Mouse (Mus musculus) brain, adult 2 months (tissue): ENCODE results near the gene Phf23.
"Not testable (repeated sequence)": the region's sequence is repeated elsewhere in the genome, so short reads cannot be mapped to it uniquely, and the experiment has no call there.

ENCODE experiments used
- DNase-seq: peaks from one replicate; pipeline ENCODE4 v3.0.0; 2011; ENCODE audit warnings: low read depth, low spot score

Phf23 gene

DNA sequence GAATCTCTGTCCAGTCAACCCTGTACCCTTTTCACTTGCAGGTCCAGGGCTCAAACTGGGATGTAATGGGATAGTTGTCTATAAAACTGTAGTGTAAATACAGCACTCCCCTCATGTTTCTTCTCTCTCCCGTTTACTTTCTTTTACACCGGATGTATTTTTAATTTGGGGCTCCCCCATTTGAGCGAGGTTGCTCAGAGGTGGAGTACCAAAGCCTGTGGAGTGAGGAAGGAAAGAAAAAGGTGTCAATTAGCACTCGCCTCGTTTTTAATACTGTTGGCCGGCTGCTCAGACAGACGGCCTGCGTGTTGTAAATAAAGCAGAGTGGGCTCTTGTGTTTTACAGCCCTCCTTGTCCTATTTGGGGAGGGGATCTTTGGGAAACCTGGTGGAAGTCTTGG, 4.1 kb downstream of the Phf23 start:
- no peak for DNase-seq

DNA sequence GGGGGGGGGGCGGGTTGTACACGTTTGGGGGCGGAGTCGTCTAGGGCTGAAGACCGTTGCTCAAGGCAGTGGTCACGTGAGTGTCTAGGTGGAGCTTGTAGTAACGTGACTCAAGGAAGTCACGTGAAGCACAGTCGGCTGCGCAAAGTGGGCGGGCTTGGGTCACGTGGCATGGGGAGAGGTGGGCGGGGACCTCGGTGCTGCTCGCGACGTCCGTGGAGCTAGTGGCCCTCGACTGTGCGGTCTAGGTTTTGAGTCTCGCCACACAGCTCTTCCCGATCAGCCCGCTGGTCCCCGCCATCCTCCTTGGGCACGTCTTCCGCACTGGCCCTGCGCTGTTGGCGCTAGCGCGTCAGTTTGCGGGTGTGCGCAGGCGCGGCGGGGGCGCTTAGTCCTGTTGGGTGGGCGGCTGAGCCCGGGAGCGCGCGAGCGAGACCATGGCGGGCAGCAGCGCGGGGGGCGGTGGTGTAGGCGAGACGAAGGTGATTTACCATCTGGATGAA, 4.9 kb downstream of the Phf23 start, which contains the start of gene Dvl2:
Gene Dvl2 (plus strand): TSS at position 200 of the 503 bp plus-strand sequence.
- peak; percentile 99 for DNase-seq

DNA sequence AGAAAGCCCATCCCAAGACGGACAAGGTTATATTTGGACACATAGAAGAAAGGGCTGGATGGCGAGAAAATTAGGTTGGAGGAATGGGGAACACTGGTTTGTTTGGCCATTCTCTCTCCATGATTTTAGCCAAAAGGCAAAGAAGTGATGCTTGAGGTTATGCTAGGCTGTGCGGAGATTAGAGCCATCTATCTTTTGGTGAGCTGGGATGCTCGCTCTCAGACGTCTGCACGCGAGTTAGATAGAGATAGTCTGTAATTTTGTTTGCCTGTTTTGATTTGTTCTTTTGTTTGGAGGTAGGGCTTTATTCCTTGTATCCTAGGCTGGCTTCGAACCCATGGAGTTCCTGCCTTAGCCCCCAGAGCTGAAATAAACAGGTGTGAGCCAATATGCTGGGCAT, 5.6 kb downstream of the Phf23 start:
- DNase-seq = no peak

DNA sequence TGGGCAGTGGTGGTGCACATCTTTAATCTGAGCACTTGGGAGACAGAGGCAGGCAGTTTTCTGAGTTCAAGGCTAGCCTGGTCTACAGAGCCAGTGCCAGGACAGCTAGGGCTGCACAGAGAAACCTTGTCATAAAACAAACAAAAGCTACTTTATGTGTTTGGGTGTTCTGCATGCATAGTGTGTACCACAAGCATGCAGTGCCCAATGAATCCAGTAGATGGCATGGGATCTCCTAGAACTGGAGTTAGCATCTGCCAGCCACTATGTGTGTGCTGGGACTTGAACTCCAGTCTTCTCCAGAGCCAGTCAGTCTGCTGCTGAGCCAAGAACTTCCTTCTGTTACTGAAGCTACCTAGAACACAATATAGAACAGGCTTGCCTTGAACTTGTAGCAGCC, 6.3 kb downstream of the Phf23 start:
- DNase-seq = no peak

DNA sequence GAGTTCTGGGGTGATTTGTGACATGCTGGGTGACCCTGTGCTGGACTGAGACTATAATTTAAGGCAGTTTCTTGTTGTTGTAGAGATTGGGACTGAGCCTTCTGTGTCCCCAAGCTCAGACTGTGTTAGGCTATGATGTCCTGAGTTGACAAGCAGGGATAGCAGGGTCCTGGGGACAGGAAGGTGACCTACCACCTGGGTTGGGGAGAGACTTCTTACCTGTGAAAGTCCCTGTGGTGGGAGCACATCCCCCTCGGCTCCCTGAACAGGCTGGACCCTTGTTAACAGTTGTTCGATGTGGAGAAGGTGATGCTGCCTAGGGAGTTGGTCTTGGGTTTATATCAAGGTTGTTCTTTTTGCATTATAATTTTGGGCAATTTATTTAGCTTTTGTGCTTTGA, 6.9 kb downstream of the Phf23 start:
- no peak for DNase-seq

DNA sequence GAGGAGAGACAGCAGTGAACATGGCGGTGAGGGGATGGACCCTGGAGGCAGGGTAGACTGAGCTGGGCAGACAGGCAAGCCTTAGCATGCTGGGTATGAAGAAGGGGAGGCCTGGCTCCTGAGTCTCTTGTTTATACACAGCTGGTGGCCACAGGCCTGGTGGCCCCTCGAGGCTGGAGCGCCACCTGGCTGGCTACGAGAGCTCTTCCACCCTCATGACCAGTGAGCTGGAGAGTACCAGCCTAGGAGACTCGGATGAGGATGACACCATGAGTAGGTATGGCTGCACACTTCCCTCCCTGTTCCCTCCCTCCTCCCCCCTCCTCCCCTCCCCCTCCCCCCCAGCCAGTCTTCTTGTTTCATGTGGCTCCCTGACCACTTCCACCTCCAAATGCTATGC, 9.9 kb downstream of the Phf23 start:
- DNase-seq = no peak

DNA sequence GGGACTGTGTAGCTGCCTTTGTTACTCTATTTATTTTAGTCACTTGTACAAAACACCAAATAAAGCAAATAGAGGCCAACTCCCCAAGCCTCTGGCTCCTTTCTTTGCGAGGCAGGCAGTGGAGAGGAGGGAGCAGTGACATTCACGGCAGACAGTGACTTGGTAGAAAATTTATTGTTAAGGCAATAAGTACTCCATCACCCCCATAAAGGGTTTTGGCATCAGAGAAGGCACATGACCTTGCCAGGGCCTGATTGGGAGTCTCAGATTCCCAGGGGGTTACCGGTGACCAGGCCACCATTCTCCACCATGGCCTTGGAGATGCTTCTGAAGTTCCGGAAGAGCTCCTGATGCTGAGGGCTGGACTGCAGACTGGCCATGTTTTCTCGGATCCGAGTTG, 14.5 kb downstream of the Phf23 start:
- DNase-seq = no peak

DNA sequence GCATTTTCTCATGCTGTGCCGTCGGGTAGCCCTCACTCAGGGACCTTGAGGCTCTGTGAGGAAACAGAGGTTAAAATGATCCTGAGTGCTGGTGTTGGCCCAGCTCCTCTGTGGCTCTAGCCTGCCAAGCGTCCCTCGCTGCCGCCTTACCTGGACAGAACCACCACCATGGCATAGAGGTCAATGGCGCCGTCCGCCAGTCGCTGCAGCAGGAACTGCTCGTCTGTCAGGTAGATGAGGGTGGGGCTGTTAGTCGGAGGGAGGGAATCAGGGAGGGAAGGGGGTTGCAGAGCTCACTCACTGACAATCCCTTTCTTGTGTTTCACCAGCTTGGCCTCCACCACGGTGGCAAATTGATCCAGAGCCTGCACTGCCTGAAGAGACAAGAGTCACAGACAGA, 15.0 kb downstream of the Phf23 start:
- no peak for DNase-seq

DNA sequence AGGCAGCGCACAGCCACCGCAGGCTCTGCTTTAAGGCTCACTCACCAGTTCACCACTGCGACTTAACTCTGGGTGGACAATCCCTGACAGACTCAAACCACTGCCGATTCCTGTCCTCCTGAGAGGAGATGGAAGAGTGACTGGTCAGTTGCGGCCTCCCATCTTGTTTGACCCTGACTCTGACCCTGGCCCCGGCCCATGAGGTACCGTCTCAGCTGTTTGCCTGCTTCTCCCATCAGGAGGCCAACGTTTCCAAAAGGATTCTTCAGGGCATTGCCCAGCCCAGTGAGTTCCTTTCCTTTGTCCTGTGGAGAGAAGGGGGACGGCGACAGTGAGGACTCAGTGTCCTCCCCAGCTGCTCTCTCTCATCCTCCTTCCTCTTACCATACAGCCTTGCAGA, 15.4 kb downstream of the Phf23 start:
- DNase-seq = no peak

DNA sequence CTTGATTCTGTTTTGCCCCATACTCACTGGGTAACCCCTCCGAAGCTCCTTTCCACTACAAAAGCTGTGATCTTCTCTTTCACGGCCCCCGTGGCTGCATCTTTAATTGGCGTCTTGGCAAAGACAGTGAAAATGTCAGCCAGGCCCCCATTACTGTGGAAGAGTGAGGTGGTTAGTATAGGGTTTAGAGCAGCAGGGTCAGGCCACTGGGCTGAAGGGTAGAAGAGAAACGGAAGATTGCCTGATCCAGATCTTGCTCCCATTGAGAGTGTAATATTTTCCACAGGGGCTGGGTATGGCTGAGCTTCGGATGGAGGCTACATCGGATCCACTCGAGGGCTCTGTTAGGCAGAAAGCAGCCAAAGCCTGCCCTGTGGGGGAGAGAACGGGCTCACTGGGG, 17.4 kb downstream of the Phf23 start:
- no peak for DNase-seq

DNA sequence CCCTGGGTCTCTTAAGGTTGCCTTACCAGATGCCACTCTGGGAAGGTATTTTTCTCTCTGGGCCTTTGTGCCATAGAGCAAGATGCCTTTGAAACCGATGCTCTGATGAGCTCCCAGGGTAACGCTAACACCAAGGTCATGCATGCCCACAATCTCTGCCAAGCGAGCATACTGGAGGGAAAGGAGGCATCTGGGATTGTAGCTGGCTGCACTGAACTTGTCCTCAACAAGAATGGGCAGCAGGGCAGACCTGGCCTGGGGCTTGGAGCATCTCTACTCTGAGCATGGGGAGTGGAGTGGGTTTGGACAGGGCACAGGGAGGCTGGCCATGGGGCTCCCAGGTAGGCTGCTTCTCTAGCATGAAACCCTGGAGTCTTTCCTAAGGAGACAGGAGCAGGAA, 17.8 kb downstream of the Phf23 start:
- DNase-seq = no peak

DNA sequence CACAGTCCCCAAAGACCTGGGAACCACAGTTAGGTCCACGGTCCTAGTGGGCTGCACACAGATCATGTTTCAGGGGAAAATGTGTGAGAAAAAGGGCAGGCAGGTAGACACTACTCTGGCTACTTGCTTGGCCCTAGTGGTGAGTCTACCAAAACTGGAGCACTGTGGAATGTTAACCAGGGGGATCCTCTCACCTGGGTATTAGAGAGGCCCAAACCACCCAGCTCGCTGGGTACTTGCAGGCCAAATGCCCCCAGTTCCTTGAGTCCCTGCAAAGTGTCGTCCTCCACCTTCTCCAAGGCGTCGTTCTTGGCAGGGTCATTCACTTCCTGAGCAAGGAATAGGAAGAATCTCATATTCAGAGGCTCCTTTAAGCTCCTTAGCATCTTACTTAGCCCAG, 18.5 kb downstream of the Phf23 start:
- DNase-seq = no peak

DNA sequence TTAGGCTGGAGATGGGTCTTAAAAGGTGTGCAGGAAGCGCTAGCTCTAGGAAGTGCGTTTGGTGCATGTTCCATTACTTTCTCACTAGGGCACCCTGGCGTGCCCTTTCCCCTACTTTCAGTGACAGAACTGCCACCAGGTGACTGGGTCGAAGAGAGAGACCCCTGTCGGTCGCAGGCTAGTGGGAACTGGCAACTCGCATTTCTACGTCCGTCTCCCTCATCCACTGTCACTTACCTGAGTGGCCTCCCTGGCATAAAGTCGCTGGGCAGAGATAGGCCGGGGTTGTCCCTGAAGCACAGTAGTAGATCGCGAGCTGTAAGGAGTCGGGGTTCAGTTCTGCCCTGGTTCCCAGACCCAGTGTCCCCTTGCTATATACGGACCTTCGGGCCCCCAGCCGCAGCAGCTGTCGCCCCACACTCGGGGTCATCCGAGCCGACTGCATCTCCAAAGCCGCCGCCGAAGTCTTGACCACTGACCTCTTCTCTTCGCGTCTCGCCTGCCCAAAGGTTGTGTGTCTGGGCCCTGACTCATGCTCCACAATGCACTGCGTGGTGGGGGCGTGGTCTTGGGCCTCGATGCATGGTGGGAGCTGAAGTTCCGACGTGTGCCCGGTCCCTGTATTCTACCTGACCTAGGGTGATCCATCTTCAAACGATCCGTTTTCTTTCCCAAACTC, 19.4 kb downstream of the Phf23 start, which contains the start of gene Acadvl:
Gene Acadvl (minus strand): TSS at position 532 of the 679 bp plus-strand sequence.
- DNase-seq = peak; percentile 96

DNA sequence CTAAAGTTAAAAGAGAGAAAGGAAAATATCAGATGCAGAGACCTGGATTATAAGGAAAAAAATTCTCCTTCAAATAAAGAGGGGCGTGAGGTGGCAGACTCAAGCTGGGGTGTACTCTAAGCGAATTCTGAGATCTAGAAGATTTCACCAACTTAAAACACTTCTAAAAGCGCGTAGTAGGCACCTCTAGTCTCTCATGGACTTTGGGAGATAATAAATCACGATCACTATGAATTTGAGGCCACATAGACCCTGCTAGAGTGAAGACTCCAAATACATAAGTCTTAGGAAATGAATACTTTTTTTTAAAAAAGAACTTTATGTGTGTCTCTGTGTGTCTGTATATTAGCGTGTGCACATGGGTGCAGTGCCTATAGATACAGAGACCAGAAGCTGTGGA, 20.1 kb downstream of the Phf23 start:
- DNase-seq = no peak

DNA sequence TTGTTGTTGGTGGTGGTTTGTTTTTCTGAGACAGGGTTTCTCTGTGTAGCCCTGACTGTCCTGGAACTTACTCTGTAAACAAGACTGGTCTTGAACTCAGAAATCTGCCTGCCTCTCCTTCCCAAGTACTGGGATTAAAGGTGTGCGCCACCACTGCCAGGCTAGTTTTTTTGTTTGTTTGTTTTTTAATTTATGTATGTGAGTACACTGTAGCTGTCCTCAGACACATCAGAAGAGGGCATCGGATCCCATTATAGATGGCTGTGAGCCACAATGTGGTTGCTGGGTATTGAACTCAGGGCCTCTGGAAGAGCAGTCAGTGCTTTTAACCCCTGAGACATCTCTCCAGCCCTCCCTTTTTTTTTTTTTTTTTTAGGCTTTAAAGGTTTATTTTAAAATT, 20.6 kb downstream of the Phf23 start:
- DNase-seq = not testable (repeated sequence)

DNA sequence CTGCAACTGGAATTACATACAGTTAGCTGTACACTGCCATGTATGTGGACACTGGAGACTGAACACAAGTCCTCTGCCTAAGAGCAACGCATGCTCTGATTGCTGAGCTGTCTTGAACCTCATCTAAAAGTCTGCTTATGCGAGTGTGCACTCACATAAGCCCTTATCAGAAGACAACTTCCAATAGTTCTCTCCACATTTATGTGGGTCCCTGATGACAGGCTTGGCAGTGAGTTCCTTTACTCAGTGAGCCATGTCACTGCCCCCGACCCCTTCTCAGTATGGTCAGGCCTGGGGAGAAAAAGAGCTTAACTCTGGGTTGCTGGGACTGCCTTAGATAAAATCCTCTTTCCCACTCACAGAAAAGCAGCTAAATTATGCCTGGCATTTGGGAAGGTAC, 21.1 kb downstream of the Phf23 start, which contains the start of gene Dlg4:
Gene Dlg4 (plus strand): TSS at position 274 of the 400 bp plus-strand sequence.
- DNase-seq = no peak

DNA sequence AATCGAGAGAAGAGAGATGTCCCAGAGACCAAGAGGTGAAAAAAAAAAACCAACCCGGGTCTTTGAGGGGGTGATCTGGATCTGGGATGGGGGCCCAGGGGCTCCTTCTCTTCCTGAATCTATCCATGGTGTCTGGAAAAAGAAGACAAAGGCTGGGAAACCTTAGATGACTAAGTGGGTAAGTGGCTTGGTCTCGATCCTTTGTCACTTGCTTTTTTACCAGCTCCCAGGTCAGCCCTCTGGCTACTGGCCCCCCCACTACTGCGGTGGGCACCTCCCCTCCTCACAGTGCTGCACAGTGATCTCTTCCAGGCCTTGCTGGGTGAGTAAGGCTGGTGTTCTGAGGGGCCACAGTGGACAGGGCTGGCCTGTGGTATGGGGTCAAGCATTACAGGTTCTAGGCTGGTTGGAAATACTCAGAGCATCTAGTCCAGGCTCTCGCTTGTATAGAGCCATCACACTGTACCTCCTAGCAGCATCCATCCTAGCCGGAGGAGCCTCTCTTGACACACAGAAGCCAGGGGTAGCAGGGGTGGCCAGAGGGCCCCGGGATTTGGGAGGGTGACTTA, 21.7 kb downstream of the Phf23 start:
- no peak for DNase-seq

DNA sequence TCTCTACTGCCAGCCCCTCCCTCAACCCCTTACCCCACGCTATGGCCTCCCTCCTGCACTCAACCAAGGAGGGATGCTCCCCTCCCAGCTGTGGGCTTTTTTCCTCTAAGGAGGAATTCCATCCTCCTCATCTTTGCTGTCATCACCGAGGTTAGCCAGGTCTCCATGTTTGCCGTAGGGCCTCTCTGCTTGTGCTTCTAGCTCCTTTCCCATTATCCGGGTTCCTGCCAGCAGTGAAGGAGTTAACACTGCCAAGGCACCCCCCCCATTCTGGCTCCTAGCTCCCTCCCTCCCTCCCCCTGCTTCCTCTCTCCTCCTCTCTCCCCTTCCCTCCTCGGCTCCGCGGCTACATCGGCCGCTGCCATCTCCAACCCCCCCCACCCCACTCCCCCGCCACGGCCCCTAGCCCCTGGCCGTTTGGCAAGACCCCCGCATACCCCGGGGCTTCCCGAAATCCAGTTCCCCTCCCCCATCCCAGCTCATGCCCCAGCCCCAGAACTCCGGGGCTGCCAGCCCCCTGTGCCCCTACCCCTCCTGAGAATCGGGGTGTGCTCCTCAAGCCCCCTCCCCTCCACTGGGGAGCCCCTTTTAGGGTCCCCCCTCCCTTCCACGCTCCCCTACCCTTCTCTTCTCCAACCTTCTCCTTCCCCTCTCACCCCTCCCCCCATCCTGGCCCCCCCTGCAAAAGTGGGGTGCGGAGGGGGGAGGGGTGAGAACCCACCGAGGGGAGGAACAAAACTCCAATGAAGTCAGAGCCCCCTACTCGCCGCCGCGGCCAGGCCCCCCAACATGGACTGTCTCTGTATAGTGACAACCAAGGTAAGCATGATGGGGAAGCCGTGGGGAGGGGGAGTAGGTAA, 22.8 kb downstream of the Phf23 start:
- peak; percentile 94 for DNase-seq

DNA sequence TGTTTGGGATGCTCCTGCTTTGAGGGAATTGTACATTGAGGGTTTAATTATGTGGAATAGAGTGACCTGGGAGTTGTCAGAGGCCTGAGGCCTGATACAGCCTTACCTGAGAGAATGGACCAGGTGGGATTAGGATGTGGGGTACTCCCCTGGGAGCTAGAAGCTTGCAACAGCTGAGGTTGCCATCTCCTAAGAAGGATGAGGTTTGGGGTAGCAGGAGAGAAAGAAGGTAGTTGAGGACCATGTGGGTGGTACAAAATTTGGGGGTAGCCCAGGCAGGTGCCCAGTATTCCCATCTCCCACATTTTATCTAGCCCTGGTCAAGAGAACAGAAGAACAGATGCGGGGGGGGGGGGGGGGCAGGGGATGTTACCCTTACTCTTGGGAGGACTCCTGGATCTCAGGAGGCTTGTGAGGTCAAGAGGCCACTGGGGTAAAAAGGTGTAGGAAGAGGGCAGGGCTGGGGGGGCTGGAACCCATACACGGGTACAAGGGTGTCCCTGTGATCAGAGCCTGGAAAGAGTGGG, 24.0 kb downstream of the Phf23 start:
- DNase-seq = no peak

DNA sequence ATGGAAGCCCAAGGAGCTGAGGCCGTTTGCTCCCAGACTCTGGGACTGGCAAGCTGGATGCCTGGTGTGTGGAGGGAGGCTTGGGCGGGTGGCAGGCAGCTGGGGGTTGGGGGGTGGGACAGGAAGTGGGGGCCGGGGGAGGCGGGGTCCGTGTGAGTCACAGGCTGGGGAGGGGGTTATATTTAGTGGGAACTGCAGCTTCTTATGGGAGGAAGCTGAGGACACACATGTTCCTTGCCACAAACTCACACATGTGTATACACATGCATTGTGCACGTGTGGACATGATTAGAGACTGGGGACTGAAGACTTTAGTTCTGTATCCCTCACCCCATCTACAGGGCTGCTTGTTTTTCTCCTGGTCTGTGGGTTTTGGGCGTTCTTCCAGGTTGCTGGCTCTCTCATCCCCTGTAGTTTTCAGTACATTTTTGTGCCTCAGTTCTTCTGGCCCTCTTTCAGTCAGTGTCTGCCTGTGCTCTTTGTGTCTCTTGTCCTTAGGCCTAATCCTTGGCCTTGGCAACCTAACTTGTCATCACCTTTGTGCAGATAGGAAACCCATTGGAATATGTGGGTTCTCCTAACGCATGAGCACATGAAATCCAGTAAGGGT, 24.6 kb downstream of the Phf23 start:
- peak; percentile 61 for DNase-seq

DNA sequence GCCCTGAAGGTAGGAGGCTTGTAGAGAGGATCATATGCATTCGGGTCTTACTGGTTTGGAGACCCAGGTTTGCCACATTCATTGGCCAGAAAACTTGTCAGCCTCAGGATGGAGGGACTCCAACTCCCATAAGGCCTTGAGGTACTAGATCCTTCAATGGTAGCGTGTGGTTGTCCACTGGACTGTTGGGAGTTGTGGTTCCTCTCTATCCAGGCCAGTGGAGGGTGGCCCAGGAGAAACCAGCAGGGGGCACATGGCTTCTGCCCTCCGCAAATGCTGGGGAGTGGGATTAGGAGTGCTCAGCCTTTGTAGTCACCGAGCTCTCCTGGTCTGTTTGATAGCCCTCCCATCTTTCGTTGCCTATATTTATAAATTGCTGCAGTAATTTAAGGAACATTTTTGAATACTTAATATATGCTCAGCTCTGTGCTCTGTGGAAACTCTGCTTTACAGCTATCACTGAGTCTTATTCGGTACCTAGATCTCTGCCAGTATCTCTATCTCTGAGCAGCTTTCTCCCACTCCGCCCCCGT, 25.2 kb downstream of the Phf23 start:
- DNase-seq = peak; percentile 97
